Mouse (Mus musculus) hindbrain, embryonic 12.5 days (tissue): ENCODE results near the gene Fkbpl. TPM values are rescaled to one million over a fixed set of nuclear protein-coding genes. Genes with fewer than 3 reads are reported as not detected.

Experiments
- ATAC-seq: fragments of 200-750 bp; cut with Nextera tagmentation; 2 replicates; pipeline ENCODE4 v1.8.0; 2017; ENCODE audit warnings: moderate TSS enrichment; ENCODE audit not compliant: low FRiP score
- H3K27ac ChIP-seq: fragments of 300-500 bp; sonication (generic); 2 replicates; pipeline ENCODE4 v1.5.1; 2016; ENCODE audit warnings: mild to moderate bottlenecking
- H3K27me3 ChIP-seq: fragments of 300-500 bp; sonication (generic); 2 replicates; pipeline ENCODE4 v1.6.1; 2016; ENCODE audit warnings: mild to moderate bottlenecking
- H3K36me3 ChIP-seq: fragments of 300-500 bp; sonication (generic); 2 replicates; pipeline ENCODE4 v1.6.1; 2016; ENCODE audit warnings: mild to moderate bottlenecking
- H3K4me1 ChIP-seq: fragments of 300-500 bp; sonication (generic); 2 replicates; pipeline ENCODE4 v1.6.1; 2016
- H3K4me2 ChIP-seq: fragments of 300-500 bp; sonication (generic); replicated peaks from 2 replicates; pipeline ENCODE4 v1.6.1; 2016; ENCODE audit warnings: mild to moderate bottlenecking
- H3K4me3 ChIP-seq: fragments of 300-500 bp; sonication (generic); 2 replicates; pipeline ENCODE4 v1.5.1; 2016; ENCODE audit warnings: mild to moderate bottlenecking
- H3K9ac ChIP-seq: fragments of 300-500 bp; sonication (generic); 2 replicates; pipeline ENCODE4 v1.6.1; 2016; ENCODE audit warnings: mild to moderate bottlenecking, moderate library complexity
- H3K9me3 ChIP-seq: fragments of 300-500 bp; sonication (generic); replicated peaks from 2 replicates; pipeline ENCODE4 v1.6.1; 2016; ENCODE audit warnings: mild to moderate bottlenecking
- WGBS: fragments of 180-500 bp; shearing (Covaris S2); methylation state at CpG from one replicate; pipeline ENCODE4 v1.1.7; 2016; 5-methylcytosine and 5-hydroxymethylcytosine counted together
- polyA plus RNA-seq: library from polyadenylated mRNA; unstranded; fragments of >200 nt; fragmentation: Nextera tagmentation; extraction: Ambion mirVana; gene quantifications from 2 replicates; pipeline ENCODE4 v1.2.1, GENCODE M21; 2016

The Fkbpl gene
- polyA plus RNA-seq, 1 experiment from 2014 or later: 15.7 TPM

DNA sequence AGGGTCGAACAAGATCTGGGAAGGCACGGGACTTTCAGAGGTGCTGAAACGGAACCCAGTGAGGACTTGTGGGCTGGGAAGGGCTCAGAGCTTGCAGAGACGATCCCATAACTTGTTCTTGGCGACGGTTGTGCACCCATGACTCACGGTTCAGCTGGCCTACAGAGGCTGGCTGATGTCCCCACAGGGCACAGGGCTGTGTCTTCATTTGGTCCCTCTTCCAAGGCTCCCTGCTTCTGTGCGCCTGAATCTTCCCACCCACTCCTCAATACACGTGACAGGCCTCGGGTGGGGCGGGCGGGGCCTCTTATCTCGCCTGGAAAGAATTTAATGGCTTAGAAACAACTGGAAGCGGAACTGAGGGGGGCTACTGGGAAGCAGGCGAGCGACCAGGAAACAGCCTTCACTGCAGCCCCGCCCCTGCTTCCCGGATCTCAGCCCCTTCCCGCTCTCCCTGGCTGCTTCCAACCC, 16.6 kb downstream of the Fkbpl start:
- H3K36me3 ChIP-seq: no peaks in the 10 kb centered on the region
- peak overlapping the region; percentile 29; the same call in 1 of the 2 replicates for H3K4me2 ChIP-seq
- no peak for ATAC-seq
- peaks cover 42% of the 10 kb centered on the region for H3K27me3 ChIP-seq
- H3K27ac ChIP-seq: no peak overlapping the region
- H3K9ac ChIP-seq: no peak overlapping the region
- 0 out of 2 replicates have a peak overlapping the region, but pooled peaks have one; percentile 4 for H3K4me3 ChIP-seq
- peaks cover 13% of the 10 kb centered on the region for H3K4me1 ChIP-seq
- WGBS: 10% methylated on average over 19 of the region's 19 CpGs
- no peaks in the 10 kb centered on the region for H3K9me3 ChIP-seq

DNA sequence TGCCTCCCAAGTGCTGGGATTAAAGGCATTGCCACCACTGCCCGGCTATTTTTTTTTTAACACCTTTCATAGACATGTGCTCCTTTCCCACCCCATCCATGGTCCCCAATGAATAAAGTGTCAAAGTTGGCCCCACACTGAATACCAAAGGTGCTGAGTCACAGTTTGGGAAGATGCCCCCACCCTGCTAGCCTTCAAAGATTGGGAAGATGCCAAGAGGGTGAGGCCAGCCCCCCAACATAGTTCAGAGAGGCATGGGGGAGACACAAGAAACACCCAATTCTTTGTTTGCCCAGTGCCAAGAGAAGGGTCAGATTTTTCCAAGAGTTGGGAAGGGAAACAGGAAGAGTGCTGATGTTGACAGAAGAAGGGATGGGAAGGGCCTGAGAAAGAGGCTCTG, 17.9 kb downstream of the Fkbpl start:
- Histone ChIP-seq H3K9ac (no peak overlapping the region), H3K36me3 (no peaks in the 10 kb centered on the region), H3K4me3 (no peak overlapping the region), H3K27me3 (peaks cover 47% of the 10 kb centered on the region), H3K9me3 (no peaks in the 10 kb centered on the region), H3K27ac (no peak overlapping the region), H3K4me2 (no peak overlapping the region), H3K4me1 (peaks cover 10% of the 10 kb centered on the region)
- 78% methylated on average over 1 of the region's 1 CpGs for WGBS
- no peak for ATAC-seq

DNA sequence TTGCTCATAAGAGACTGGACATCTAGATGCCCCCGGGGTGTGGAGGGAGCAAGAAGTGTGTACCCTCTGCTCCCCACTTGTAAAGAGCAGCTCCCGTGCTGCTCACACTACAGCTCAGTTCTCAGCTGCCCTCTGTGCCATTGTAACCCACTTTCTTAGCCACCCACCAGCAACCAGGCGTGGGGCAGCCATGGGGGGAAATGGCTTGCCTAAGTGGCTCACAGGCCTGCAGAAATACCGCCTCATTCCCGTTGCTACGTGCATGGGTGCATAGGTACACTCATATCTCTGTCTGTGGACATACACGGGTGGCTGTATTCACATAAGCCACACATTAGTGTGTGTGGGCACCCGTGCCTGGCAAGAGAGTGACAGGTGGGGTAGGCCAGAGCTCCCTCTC, 18.4 kb downstream of the Fkbpl start:
- Histone ChIP-seq H3K4me3 (no peak overlapping the region), H3K36me3 (no peaks in the 10 kb centered on the region), H3K27me3 (peaks cover 51% of the 10 kb centered on the region), H3K4me1 (peaks cover 10% of the 10 kb centered on the region), H3K27ac (no peak overlapping the region), H3K4me2 (no peak overlapping the region), H3K9me3 (no peaks in the 10 kb centered on the region), H3K9ac (no peak overlapping the region)
- 85% methylated on average over 8 of the region's 8 CpGs for WGBS
- ATAC-seq: no peak

DNA sequence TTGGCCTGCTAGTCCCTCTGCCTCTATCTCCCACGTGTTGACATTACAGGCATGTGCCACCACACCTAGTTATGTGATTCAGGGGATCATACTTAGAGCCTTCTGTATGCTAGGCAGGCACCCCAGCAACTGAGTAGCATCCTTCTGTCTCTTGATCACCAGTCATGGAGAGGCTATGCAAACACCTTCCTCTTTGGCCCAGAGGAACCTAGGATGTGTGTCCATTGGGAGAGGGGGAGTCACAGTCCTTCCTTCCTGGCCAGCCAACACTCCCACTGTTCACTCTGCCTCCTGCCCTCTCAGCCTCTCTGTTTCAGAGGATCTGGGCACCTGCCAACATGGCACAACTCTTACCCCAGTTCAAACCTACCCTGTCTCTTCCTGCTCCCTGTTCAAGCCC, 19.0 kb downstream of the Fkbpl start:
- ATAC-seq: no peak
- Histone ChIP-seq H3K27ac (no peak overlapping the region), H3K4me2 (no peak overlapping the region), H3K4me1 (peaks cover 10% of the 10 kb centered on the region), H3K9ac (no peak overlapping the region), H3K36me3 (no peaks in the 10 kb centered on the region), H3K9me3 (no peaks in the 10 kb centered on the region), H3K4me3 (no peak overlapping the region), H3K27me3 (peaks cover 52% of the 10 kb centered on the region)
- WGBS: 43% methylated on average over 1 of the region's 1 CpGs

DNA sequence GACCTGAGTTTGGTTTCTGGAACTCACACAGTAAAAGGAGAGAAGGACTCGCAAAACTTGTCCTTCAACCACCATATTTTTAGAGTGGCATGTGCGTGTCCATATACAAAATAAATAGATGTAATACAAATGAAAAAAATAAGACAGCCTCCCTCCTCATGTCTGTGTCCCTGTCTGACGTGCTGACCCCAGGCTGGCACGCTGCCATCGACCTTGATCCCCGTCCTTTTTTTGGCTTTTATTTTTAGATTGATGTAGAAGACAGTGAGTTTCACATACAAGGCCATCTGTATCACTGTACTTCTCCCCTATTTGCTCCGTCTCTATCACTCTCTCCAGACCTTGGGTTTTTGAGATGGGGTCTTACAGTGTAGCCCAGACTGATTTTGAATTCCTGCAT, 19.9 kb downstream of the Fkbpl start:
- no peaks in the 10 kb centered on the region for H3K36me3 ChIP-seq
- H3K9ac ChIP-seq: no peak overlapping the region
- no peak for ATAC-seq
- H3K27me3 ChIP-seq: peaks cover 54% of the 10 kb centered on the region
- no peak overlapping the region for H3K27ac ChIP-seq
- peaks cover 10% of the 10 kb centered on the region for H3K4me1 ChIP-seq
- no peak overlapping the region for H3K4me3 ChIP-seq
- no peak overlapping the region for H3K4me2 ChIP-seq
- 82% methylated on average over 7 of the region's 7 CpGs for WGBS
- no peaks in the 10 kb centered on the region for H3K9me3 ChIP-seq

DNA sequence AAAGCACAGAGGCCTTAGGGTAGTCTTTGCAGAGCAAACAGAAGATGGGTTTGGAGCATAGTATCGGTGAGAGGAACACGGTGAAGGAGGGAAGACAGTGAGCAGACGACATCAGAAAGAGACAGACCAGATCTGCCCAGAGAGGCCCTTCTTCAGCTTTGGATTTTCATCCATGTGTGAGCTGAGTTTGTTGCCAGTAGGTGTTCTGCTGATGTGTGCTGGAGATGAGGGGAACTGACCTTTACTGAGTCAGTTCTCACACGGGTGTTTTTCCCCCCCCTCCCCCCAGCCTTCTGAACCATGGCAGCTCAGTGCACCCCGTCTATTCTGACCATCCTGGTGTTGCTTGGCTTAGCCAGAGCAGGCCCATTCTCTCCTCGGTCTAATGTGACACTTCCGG, 25.7 kb downstream of the Fkbpl start, which contains the start of gene Tnxb:
TSS of gene Tnxb (plus strand) at position 301 of the 400 bp plus-strand sequence.
- peaks cover 74% of the 10 kb centered on the region for H3K27me3 ChIP-seq
- peaks cover 17% of the 10 kb centered on the region for H3K4me1 ChIP-seq
- WGBS: 66% methylated on average over 7 of the region's 7 CpGs
- no peak for ATAC-seq
- peak within 1 kb of the TSS; percentile 64 for H3K4me2 ChIP-seq
- H3K36me3 ChIP-seq: no peaks in the 10 kb centered on the region
- H3K4me3 ChIP-seq: peak within 1 kb of the TSS; percentile 34
- H3K27ac ChIP-seq: no peak within 1 kb of the TSS
- H3K9me3 ChIP-seq: no peaks in the 10 kb centered on the region
- H3K9ac ChIP-seq: peak within 1 kb of the TSS; percentile 33; the same call in 1 of the 2 replicates

DNA sequence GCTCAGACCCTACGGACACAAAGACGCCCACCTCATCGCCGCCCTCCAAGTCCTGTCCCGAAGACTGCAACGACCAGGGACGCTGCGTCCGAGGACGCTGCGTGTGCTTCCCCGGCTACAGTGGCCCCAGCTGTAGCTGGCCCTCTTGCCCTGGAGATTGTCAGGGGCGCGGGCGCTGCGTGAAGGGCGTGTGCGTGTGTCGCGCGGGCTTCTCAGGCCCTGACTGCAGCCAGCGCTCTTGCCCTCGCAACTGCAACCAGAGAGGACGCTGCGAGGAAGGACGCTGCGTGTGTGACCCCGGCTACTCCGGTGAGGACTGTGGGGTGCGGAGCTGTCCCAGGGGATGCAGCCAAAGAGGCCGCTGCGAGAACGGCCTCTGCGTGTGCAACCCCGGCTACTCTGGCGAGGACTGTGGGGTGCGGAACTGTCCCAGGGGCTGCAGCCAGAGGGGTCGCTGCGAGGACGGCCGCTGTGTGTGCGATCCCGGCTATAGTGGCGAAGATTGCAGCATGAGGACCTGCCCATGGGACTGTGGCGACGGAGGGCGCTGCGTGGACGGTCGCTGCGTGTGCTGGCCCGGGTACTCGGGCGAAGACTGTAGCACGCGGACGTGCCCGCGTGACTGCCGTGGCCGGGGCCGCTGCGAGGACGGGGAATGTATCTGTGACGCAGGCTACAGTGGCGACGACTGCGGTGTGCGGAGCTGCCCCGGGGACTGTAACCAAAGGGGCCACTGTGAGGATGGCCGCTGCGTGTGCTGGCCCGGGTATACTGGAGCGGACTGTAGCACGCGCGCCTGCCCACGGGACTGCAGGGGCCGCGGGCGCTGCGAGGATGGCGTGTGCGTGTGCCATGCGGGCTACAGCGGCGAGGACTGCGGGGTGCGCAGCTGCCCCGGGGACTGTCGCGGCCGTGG, 26.8 kb downstream of the Fkbpl start:
- 7% methylated on average over 91 of the region's 93 CpGs for WGBS
- peak overlapping the region; percentile 64 for H3K4me2 ChIP-seq
- H3K4me1 ChIP-seq: peaks cover 17% of the 10 kb centered on the region
- peak overlapping the region; percentile 34 for H3K4me3 ChIP-seq
- H3K27ac ChIP-seq: no peak overlapping the region
- ATAC-seq: peak; percentile 43; the same call in 1 of the 2 replicates
- peaks cover 82% of the 10 kb centered on the region for H3K27me3 ChIP-seq
- no peaks in the 10 kb centered on the region for H3K9me3 ChIP-seq
- no peaks in the 10 kb centered on the region for H3K36me3 ChIP-seq
- peak overlapping the region; percentile 33; the same call in 1 of the 2 replicates for H3K9ac ChIP-seq

DNA sequence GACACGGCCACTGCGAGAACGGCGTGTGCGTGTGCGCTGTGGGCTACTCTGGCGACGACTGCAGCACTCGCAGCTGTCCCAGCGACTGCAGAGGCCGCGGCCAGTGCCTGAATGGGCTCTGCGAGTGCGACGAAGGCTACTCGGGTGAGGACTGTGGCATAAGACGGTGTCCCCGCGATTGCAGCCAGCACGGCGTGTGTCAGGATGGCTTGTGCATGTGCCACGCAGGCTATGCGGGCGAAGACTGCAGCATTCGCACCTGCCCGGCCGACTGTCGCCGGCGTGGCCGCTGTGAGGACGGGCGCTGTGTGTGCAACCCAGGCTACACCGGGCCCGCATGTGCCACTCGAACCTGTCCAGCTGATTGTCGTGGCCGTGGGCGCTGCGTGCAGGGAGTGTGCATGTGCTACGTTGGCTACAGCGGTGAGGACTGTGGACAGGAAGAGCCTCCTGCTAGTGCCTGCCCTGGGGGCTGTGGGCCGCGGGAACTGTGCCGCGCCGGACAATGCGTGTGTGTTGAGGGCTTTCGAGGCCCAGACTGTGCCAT, 27.8 kb downstream of the Fkbpl start:
- peaks cover 86% of the 10 kb centered on the region for H3K27me3 ChIP-seq
- peak overlapping the region; percentile 64 for H3K4me2 ChIP-seq
- peaks cover 17% of the 10 kb centered on the region for H3K4me1 ChIP-seq
- H3K9ac ChIP-seq: no peak overlapping the region
- 36% methylated on average over 49 of the region's 49 CpGs for WGBS
- H3K9me3 ChIP-seq: no peaks in the 10 kb centered on the region
- H3K4me3 ChIP-seq: peak overlapping the region; percentile 34
- no peak overlapping the region for H3K27ac ChIP-seq
- no peaks in the 10 kb centered on the region for H3K36me3 ChIP-seq
- peak; percentile 7; the same call in 1 of the 2 replicates for ATAC-seq

DNA sequence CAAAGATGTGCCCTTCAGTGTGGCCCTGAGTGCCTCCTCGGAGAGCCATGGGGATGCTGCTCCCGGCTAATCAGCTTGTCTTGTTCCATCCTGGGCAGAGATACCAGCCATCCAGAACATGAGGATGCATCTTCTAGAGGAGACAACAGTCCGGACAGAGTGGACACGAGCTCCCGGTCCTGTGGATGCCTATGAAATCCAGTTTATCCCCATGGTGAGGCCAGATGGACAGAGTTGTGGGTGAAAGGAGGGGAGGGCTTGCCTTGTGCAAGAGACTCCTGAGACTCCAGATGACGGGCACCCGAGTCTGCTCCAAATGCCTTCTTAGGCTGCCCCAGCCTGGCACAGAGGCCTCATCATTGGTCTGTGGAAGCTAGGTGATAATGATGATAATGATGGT, 28.6 kb downstream of the Fkbpl start:
- peaks cover 84% of the 10 kb centered on the region for H3K27me3 ChIP-seq
- 86% methylated on average over 7 of the region's 7 CpGs for WGBS
- no peak overlapping the region for H3K4me3 ChIP-seq
- ATAC-seq: no peak
- H3K9ac ChIP-seq: no peak overlapping the region
- H3K4me1 ChIP-seq: peaks cover 17% of the 10 kb centered on the region
- no peak overlapping the region for H3K27ac ChIP-seq
- H3K9me3 ChIP-seq: no peaks in the 10 kb centered on the region
- no peak overlapping the region for H3K4me2 ChIP-seq
- no peaks in the 10 kb centered on the region for H3K36me3 ChIP-seq

DNA sequence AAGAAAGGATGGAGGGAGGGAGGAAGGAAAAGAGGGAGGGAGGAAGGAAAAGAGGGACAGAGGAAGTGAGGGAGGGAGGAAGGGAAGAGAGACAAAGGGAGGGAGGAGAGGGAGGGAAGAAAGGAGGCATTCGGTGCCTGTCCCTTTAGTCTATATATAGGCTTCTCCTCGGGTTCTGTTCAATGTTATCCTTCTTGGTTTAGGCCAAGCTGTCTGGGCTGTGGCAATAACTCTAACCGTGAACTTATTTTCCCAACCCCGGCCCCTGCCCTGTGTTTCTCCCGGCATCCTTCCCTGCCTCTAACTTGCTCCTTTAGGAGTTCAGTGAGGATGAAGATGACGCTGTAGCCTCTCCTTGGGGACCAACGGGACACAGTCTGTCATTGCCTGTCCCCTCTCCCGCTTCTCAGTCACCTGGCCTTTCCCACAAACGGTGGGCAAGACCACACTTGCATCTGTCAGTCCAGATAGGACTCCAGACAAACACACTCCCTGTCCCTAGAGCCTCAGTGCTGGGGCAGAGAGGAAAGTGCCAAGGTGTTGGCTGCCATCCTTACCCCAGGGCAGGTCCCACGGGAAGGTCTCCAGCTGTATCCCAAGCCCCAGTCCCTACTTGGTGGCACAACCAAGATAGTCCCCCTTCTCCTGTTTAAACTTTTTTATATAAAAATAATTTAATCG, 30.1 kb downstream of the Fkbpl start:
- H3K4me2 ChIP-seq: no peak overlapping the region
- ATAC-seq: no peak
- 68% methylated on average over 11 of the region's 11 CpGs for WGBS
- H3K4me1 ChIP-seq: peaks cover 17% of the 10 kb centered on the region
- no peak overlapping the region for H3K9ac ChIP-seq
- H3K27me3 ChIP-seq: peaks cover 90% of the 10 kb centered on the region
- no peaks in the 10 kb centered on the region for H3K36me3 ChIP-seq
- H3K4me3 ChIP-seq: no peak overlapping the region
- H3K27ac ChIP-seq: no peak overlapping the region
- H3K9me3 ChIP-seq: no peaks in the 10 kb centered on the region

DNA sequence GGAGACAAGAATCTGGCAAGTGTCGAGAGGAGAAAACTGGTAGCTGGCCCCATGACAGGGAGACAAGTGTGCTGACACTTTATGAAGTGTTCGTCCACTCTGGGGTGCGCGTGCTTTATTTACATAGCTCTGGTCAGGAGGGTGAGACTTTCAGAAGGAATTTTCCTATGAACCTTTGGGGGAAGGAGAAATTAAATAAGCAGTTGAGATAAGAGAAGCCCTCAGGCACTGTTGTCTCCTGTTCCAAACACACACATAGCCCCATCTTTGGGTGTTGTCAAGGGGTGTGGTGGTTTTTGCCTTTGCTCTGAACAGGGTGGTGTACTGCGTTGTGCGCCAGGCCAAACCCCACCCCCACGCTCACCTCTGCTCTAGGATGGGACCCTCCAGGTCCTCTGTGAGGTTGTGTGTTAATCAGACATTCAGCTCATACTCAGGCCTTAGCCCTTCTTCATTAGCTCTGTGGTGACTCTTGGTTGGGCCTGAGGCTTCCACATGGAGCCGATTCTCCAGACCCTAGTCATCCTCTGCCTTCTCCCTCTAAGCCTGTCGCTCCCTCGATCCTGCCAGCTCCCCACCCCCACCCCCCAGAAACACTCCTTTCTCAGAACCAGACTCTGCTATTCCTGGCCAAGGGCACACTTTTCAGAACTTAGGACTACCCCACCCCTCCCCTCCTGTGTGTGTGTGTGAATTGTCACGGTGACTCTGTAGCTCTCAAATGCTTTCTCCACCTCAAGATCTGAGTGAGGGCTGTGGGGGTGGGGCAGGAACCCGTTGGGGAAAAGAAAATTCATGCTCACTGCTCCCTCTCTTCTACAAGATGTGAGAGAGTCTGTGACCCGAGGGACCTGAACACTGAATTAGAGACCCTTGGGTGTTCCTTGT, 30.9 kb downstream of the Fkbpl start:
- Histone ChIP-seq H3K36me3 (no peaks in the 10 kb centered on the region), H3K27ac (no peak overlapping the region), H3K4me2 (no peak overlapping the region), H3K4me3 (no peak overlapping the region), H3K27me3 (peaks cover 90% of the 10 kb centered on the region), H3K9me3 (no peaks in the 10 kb centered on the region), H3K4me1 (peaks cover 17% of the 10 kb centered on the region), H3K9ac (no peak overlapping the region)
- no peak for ATAC-seq
- WGBS: 76% methylated on average over 13 of the region's 13 CpGs
